Mouse (Mus musculus): Measurements from ENCODE around the gene Gtf2ird1. TPM values are rescaled to one million over a fixed set of nuclear protein-coding genes. Genes with fewer than 3 reads are reported as not detected.
"Not testable (repeated sequence)": the region's sequence is repeated elsewhere in the genome, so short reads cannot be mapped to it uniquely, and the experiment has no call there.

Gtf2ird1 gene
- polyA plus RNA-seq, 1 experiment from 2014 or later = 73.7 TPM

GRCm38 (mm10) chr5:134350660-134351059 lies 105.9 kb downstream of the Gtf2ird1 start:
- Histone ChIP-seq H3K27me3 (no peaks in the 10 kb centered on the region), H3K4me2 (peak overlapping the region; percentile 36), H3K4me3 (no peak overlapping the region), H3K9ac (no peak overlapping the region), H3K9me3 (no peaks in the 10 kb centered on the region), H3K36me3 (no peaks in the 10 kb centered on the region), H3K27ac (replicated peaks) (no peak overlapping the region), H3K4me1 (replicated peaks) (peaks cover 5% of the 10 kb centered on the region; the same call in 1 of the 2 replicates)
- WGBS = 23% methylated on average over 10 of the region's 10 CpGs
- ATAC-seq (ENCODE audit: low FRiP score, low read depth) = peak; percentile 79; the same call in 1 of the 2 replicates

DNA sequence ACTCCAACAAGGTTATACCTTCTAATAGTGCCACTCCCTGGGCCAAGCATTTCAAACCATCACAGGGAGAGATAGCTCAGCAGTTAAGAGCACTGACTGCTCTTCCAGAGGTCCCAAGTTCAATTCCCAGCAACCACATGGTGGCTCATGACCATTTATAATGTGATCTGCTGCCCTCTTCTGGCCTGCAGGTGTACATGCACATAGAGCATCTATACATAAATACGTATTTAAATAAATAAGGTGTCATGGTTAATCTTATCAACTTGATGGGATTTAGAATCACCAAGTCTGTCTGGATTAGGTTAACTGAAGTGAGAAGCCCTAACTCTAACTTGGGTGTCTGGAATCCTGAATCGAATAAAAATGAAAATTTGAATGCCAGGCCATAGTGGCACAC lies 109.5 kb downstream of the Gtf2ird1 start:
- no peak overlapping the region for H3K4me2 ChIP-seq
- no peak overlapping the region for H3K9ac ChIP-seq
- H3K27me3 ChIP-seq = no peaks in the 10 kb centered on the region
- no peaks in the 10 kb centered on the region for H3K36me3 ChIP-seq
- H3K9me3 ChIP-seq = no peaks in the 10 kb centered on the region
- H3K4me3 ChIP-seq = no peak overlapping the region
- no peak overlapping the region for H3K27ac ChIP-seq (replicated peaks)
- no peak for ATAC-seq (ENCODE audit: low FRiP score, low read depth)
- H3K4me1 ChIP-seq (replicated peaks) = peaks cover 5% of the 10 kb centered on the region; the same call in 1 of the 2 replicates
- 89% methylated on average over 2 of the region's 2 CpGs for WGBS

DNA sequence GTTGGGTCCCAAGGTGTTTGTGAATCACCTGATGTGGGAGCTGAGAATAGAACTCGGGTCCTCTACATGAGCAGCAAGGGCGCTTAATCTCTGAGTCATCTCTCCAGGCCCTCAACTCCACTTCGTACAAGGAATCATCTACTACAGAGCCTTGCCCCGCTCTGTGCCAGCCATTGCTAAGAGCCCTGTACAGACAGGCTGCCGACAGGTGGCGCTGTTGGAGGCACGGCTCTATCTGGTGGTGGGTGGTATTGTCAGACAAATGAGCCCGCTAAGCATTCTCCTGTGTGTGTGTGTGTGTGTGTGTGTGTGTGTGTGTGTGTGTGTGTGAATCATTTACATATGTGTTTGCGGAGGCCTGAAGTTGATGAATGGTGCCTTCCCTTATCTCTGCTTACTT lies 111.1 kb downstream of the Gtf2ird1 start:
- Histone ChIP-seq H3K9me3 (no peaks in the 10 kb centered on the region), H3K4me3 (no peak overlapping the region), H3K4me2 (no peak overlapping the region), H3K9ac (no peak overlapping the region), H3K4me1 (replicated peaks) (peaks cover under 1% of the 10 kb centered on the region; the same call in 1 of the 2 replicates), H3K27me3 (no peaks in the 10 kb centered on the region), H3K27ac (replicated peaks) (no peak overlapping the region), H3K36me3 (no peaks in the 10 kb centered on the region)
- ATAC-seq (ENCODE audit: low FRiP score, low read depth) = no peak
- 89% methylated on average over 9 of the region's 9 CpGs for WGBS

- no peak for ATAC-seq (ENCODE audit: low FRiP score, low read depth)
- H3K4me3 ChIP-seq = no peak overlapping the region
- no peak overlapping the region for H3K27ac ChIP-seq (replicated peaks)
- no peaks in the 10 kb centered on the region for H3K9me3 ChIP-seq
- no peak overlapping the region for H3K9ac ChIP-seq
- WGBS = 87% methylated on average over 8 of the region's 8 CpGs
- no peaks in the 10 kb centered on the region for H3K4me1 ChIP-seq (replicated peaks)
- no peaks in the 10 kb centered on the region for H3K27me3 ChIP-seq
- H3K36me3 ChIP-seq = no peaks in the 10 kb centered on the region
- H3K4me2 ChIP-seq = no peak overlapping the region
Measured at GRCm38 (mm10) chr5:134344076-134344475, 112.4 kb downstream of the Gtf2ird1 start.

GRCm38 (mm10) chr5:134343530-134343929 lies 113.0 kb downstream of the Gtf2ird1 start:
- H3K36me3 ChIP-seq; H3K9ac ChIP-seq; H3K27me3 ChIP-seq; H3K9me3 ChIP-seq; H3K27ac ChIP-seq (replicated peaks); ATAC-seq (ENCODE audit: low FRiP score, low read depth); H3K4me1 ChIP-seq (replicated peaks); H3K4me3 ChIP-seq; H3K4me2 ChIP-seq: not testable (repeated sequence)
- 92% methylated on average over 3 of the region's 4 CpGs for WGBS

DNA sequence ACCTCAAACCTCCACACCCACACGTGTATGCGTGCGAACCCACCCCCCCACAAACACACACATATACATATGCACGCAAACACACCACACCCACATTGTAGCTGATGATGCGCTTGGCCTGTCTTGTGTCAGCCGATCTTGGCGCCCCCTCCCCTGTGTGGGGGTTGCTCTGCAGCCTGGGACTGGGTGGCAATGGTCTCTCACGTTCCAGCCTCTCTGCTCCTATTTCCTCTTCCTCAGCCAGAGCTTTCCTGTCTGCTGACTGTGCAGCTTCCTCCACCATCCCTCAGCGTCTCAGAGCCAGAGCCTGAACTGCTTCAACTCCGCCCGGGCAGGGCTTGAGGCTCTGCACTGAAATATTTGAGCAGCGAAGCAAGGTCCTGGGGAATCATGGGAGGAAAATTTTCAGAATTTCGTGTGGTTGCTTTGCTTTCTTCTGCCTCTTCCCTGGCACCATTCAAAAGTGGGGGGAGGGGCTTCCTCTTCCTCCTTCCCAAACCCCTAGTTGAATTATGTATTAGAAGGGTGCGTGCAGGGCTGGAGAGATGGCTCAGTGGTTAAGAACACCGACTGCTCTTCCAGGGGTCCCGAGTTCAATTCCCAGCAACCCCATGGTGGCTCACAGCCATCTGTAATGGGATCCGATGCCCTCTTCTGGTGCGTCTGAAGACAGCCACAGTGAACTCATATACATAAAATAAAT lies 113.9 kb downstream of the Gtf2ird1 start:
- Histone ChIP-seq H3K27me3 (no peaks in the 10 kb centered on the region), H3K9ac (no peak overlapping the region), H3K27ac (replicated peaks) (no peak overlapping the region), H3K4me3 (no peak overlapping the region), H3K4me1 (replicated peaks) (no peaks in the 10 kb centered on the region), H3K4me2 (no peak overlapping the region), H3K9me3 (no peaks in the 10 kb centered on the region), H3K36me3 (no peaks in the 10 kb centered on the region)
- no peak for ATAC-seq (ENCODE audit: low FRiP score, low read depth)
- WGBS = 78% methylated on average over 18 of the region's 18 CpGs

- 91% methylated on average over 5 of the region's 5 CpGs for WGBS
- Histone ChIP-seq H3K9me3 (no peaks in the 10 kb centered on the region), H3K4me1 (replicated peaks) (no peaks in the 10 kb centered on the region), H3K27ac (replicated peaks) (no peak overlapping the region), H3K4me2 (no peak overlapping the region), H3K27me3 (no peaks in the 10 kb centered on the region), H3K36me3 (no peaks in the 10 kb centered on the region), H3K4me3 (no peak overlapping the region), H3K9ac (no peak overlapping the region)
- no peak for ATAC-seq (ENCODE audit: low FRiP score, low read depth)
Measured at GRCm38 (mm10) chr5:134341721-134342120, 114.8 kb downstream of the Gtf2ird1 start.

- no peaks in the 10 kb centered on the region for H3K27me3 ChIP-seq
- H3K36me3 ChIP-seq = no peaks in the 10 kb centered on the region
- H3K9ac ChIP-seq = no peak overlapping the region
- no peak for ATAC-seq (ENCODE audit: low FRiP score, low read depth)
- no peaks in the 10 kb centered on the region for H3K9me3 ChIP-seq
- H3K4me2 ChIP-seq = no peak overlapping the region
- no peaks in the 10 kb centered on the region for H3K4me1 ChIP-seq (replicated peaks)
- H3K27ac ChIP-seq (replicated peaks) = no peak overlapping the region
- WGBS = 67% methylated on average over 10 of the region's 10 CpGs
- no peak overlapping the region for H3K4me3 ChIP-seq
Measured at GRCm38 (mm10) chr5:134341321-134341720, 115.2 kb downstream of the Gtf2ird1 start.

- ATAC-seq (ENCODE audit: low FRiP score, low read depth) = no peak
- H3K9ac ChIP-seq = no peak overlapping the region
- no peak overlapping the region for H3K4me3 ChIP-seq
- H3K27me3 ChIP-seq = no peaks in the 10 kb centered on the region
- H3K4me2 ChIP-seq = no peak overlapping the region
- H3K4me1 ChIP-seq (replicated peaks) = no peaks in the 10 kb centered on the region
- H3K27ac ChIP-seq (replicated peaks) = no peak overlapping the region
- 20% methylated on average over 6 of the region's 6 CpGs for WGBS
- no peaks in the 10 kb centered on the region for H3K36me3 ChIP-seq
- no peaks in the 10 kb centered on the region for H3K9me3 ChIP-seq
Measured at GRCm38 (mm10) chr5:134340101-134340522, 116.4 kb downstream of the Gtf2ird1 start.

DNA sequence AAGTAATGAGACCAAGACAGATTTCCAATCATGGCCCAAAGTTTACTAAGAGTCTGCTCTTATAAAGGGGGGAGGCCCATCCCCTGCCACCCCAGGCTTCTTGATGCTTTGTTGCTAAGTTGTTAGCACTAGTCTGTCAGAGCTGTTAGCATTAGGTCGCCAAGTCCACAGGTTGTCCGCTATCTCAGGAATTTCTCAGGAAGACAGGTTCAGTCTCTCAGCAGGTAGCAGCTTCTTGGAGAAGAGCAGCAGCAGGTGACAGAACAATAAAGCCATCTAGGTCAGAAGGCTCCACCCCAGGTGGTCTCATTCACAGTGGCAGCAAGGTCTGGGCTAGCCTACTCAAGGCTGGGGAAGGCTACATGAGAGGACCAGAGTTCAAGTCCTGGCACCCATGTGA lies 119.5 kb downstream of the Gtf2ird1 start:
- WGBS = 66% methylated on average over 2 of the region's 2 CpGs
- not testable (repeated sequence) for H3K4me2 ChIP-seq; H3K36me3 ChIP-seq; H3K9me3 ChIP-seq; H3K9ac ChIP-seq; H3K27me3 ChIP-seq; H3K4me3 ChIP-seq; ATAC-seq (ENCODE audit: low FRiP score, low read depth); H3K4me1 ChIP-seq (replicated peaks); H3K27ac ChIP-seq (replicated peaks)

- Histone ChIP-seq H3K27me3 (no peaks in the 10 kb centered on the region), H3K4me2 (no peak overlapping the region), H3K4me3 (no peak overlapping the region), H3K9ac (no peak overlapping the region), H3K9me3 (no peaks in the 10 kb centered on the region), H3K36me3 (no peaks in the 10 kb centered on the region), H3K27ac (replicated peaks) (no peak overlapping the region), H3K4me1 (replicated peaks) (no peaks in the 10 kb centered on the region)
- ATAC-seq (ENCODE audit: low FRiP score, low read depth) = no peak
- WGBS = 31% methylated on average over 8 of the region's 8 CpGs
Measured at GRCm38 (mm10) chr5:134332743-134333142, 123.8 kb downstream of the Gtf2ird1 start.

GRCm38 (mm10) chr5:134330082-134330481 lies 126.4 kb downstream of the Gtf2ird1 start:
- 93% methylated on average over 2 of the region's 2 CpGs for WGBS
- H3K36me3 ChIP-seq = no peaks in the 10 kb centered on the region
- H3K4me3 ChIP-seq = no peak overlapping the region
- no peaks in the 10 kb centered on the region for H3K9me3 ChIP-seq
- no peak overlapping the region for H3K9ac ChIP-seq
- no peaks in the 10 kb centered on the region for H3K27me3 ChIP-seq
- no peak for ATAC-seq (ENCODE audit: low FRiP score, low read depth)
- no peaks in the 10 kb centered on the region for H3K4me1 ChIP-seq (replicated peaks)
- H3K27ac ChIP-seq (replicated peaks) = no peak overlapping the region
- H3K4me2 ChIP-seq = no peak overlapping the region

DNA sequence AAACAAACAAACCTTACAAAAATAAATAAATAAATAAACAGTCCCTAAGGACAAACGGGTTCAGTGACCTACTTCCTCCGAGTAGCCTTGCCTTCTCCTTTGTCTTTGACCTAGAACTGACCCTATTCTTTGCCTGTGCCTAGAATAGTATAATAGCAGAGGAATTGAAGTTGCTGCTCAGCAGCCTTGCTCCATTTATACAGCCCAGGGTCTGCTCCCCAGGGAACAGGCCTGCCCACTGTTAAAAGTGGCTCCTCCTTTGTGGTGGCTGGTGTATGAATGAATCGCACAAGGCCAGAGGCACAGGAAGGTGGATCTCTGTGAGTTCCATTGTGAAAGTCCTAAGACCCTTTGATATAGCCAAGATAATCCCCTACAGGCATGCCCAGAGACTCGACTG lies 127.2 kb downstream of the Gtf2ird1 start:
- Histone ChIP-seq H3K4me2 (no peak overlapping the region), H3K9me3 (no peaks in the 10 kb centered on the region), H3K27ac (replicated peaks) (no peak overlapping the region), H3K27me3 (no peaks in the 10 kb centered on the region), H3K36me3 (no peaks in the 10 kb centered on the region), H3K9ac (no peak overlapping the region), H3K4me1 (replicated peaks) (no peaks in the 10 kb centered on the region), H3K4me3 (no peak overlapping the region)
- no peak for ATAC-seq (ENCODE audit: low FRiP score, low read depth)
- 32% methylated on average over 4 of the region's 4 CpGs for WGBS
